Mouse (Mus musculus) ovary, postnatal 10 days (tissue): ENCODE measurements around the gene Alkbh3.
A peak's percentile ranks its signal among the peaks of the same experiment; 100 is the strongest.

ENCODE experiments used
- DNase-seq: peaks from one replicate; pipeline ENCODE4 v3.0.0; 2022; ENCODE audit warnings: low spot score

The Alkbh3 gene

DNA sequence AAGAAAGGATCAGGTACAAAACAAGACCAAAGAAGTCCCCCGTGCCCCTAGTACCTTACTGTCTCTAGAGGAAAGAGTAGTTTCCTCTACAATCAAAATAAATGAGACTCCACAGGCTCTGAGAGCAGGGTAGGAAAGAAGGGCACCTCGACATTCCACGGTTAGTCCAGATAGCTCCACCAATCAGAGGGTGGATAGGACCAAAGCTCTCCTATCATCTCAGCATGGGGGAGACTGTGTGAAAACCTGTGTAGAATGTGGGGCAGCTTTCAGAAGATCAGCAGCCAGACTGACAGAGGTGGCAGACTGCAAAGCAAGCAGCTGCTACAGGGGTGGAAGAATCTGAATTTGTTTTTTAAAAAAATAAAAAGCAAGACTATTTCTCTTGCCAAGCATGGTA is 17.8 kb downstream of the Alkbh3 start:
- DNase-seq, result no peak

DNA sequence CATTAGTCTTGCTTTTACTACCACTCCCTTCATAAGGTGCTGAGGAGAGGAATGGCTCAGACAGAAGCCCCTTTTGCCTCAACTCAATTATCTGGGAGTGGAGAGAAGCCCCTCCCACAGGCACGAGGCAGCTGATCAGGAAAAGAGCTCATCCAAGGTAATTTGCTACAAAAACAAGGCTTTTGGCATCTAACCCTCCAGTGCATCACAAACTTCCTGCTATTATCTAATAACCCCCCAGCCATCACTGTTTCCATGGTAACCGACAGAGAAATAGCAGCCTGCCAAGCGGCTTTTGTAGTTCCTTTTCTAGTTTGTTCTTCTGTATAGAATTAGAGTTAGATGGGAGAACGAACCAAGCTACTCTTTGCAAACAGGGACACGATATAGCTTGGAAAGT is 18.3 kb downstream of the Alkbh3 start:
- no peak for DNase-seq

DNA sequence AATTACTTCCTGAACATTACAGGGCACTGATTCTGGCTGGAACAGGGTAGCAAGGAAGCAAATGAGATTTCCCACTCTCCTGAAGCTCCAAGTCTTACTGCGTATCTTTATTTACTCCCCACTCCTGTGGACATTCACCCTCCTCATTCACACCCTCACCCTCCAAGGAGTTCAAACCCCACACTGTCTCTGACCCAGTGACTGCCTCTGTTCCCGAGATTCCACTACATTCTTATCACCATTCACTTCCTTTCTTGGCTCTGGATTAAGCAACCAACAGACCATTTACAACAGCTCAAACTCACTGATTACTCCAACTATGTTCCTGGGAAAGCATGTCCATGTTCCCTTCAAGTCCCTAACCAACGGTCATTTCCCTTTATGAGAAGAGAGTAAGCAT is 19.3 kb downstream of the Alkbh3 start:
- no peak for DNase-seq

DNA sequence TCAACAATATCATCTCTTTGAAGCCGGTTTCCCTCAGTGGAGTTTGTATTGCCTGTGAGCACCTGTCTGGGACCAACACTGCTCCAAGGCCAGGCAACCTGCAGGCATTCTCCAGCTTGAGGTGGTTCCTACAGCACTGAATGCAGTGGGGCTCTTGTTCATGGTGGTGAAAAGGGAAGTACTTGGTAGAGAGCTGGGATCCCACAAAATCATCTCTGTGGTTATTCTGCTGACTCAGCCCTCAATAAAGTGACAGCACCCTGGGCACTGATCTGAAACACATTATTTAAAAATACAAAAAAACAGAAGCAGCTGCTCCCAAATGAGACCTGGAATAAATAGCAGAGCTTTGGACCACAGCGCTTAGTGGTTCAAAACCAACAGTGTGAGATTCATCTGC is 22.2 kb downstream of the Alkbh3 start:
- DNase-seq, result no peak

DNA sequence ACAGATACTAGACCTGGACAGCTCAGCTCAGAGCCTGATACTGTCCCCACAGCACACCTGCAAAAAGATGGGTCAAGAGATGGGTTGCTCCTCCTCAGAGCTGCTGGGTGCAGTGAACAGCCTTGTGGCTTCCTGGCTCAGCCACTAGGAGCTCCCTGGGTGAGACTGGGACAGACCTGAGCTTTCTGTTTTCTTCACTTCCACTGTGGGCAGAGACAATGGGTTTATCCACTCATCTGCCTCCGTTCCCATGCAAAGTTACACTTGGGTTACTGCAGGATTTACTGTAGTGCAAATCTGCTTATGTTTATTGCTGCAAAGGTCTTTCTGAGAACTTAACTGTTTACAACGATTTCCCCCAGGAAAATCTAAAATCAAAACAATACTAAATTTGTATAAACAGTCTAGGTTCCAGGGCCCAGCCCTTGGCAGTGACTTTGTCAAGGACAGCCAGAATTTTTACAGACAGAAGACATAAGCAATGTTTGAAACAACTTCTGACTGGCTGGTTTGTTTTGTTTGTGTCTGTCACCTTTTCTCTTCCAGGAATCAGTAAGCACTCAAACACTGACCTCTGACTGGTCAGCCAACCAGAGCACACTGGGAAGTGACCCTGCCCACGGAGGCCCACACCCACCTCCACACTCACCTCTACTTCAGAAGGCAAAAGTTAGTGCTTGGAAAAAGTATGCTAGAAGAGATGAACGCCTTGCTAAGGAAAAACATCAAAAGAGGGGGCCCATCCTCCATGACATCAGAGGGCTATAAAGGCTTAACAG is 28.0 kb downstream of the Alkbh3 start:
- DNase-seq, result no peak

DNA sequence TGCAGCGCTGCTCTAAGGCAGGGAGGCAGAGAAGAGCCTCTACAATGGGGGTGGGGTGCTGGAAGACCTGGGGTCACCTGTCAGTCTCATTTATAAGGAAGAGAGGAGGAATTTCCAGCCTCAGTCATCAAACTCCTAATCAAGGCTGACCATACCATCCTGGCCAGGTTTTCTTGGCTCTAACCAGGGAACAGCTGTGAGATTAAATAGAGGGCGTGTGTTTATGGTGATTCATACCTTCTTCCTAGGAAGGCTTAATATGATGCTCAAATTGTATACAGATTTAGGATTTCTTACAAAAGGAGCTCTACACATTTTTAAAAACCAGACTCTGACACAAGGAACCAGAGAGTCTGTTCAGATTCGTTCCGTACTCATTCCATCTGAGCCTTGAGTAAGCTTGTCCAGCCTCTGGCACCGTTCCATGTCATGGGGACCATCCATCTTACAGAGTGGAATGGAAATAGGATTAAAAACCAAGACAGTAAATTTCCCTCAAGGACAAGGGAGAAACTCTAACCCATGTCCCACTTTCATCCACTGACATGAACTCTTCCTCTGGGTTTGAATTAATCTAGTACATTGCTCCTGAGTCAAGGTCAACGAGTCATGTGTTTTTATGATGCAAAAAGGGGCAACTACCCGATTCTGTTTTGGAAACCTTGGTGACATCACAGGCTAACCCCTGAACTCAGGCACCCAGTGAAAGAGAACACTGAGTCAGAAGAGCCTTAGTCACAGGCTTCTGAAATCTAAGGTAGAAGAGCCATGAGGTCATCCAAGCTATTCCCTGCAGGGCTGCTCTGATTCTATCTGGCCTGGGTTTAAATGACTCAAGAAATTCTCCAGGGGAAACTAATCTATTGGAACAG is 31.1 kb downstream of the Alkbh3 start:
- no peak for DNase-seq

DNA sequence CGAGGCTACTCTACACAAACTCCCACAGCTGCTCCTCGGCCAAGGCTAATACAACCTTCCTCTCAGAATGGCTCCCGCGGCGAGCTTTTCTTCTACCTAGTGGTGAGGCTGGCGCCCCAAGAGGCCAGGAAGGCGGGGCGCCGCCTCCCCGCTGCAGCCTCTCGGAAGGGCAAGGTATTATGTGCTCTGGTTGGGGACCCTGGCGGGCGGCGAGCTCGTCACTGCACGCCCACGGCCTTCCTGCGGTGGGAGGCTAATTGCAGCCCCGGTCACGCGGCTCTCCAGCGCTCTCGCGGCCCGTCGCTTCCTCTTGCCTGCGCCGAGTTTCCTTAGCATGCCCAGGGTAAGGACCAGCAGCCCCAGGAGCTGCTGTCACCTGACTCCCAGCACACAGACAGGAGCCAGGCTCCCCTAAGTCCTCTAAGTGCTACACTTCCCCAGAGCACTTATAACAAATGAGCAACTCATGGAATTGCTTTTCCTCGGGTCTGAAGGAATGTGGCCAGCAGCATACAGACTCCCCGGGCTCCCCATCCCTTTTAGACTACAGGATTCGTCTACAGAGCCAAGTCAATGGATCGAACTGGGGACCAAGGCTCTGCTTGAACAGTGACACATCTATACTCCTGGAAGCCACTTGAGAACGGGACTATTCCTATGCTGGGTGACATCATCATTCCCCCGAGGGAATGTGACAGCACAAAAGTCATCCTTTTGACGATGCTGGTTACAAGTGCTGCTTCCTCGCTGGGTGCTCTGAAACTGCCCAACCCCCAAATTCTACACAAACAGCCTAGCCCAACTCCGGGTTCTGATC is 34.0 kb downstream of the Alkbh3 start:
- no peak for DNase-seq

DNA sequence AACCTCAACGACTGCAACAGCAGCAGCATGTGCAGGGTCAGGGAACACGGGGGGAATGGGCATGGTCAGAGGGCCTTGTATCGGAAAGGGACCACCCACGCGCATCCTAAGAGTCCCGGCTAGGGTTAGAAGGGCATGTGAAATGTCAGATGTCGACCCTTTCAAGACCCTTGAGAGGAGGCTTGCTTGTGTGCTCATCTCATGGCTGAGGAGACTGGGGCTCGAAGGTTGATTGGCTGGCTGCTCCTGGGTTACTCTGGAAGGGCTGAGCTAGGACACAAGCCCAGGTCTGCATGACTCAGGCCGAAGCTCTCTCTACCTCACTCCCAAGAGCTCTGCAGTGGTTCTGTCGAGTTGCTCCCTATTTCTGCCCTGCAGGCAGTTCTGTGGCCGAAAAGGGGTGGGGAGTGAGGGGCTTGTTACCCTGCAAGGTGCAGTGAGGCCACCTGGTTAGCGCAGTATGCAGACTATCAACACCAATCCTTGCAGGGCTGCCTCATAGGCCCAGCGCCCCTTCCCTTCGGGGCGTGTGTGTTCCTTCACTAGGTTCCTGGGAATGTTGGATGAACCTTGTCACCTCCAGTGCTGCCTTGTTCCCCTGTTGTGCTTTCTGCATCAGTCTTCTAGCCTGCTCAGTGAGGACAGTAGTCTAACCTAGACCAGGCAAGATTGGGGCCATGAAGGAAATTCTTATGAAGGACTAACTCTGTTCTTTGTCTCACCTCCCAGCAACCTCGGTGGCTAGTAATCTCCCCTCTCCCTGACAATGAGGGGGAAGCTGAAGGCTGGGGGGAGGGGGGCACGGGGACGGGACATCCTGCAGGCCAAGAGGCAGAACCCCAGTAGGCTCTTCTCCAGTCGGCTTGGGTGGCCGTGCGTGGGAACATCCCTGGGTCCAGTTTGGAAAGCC is 34.8 kb downstream of the Alkbh3 start:
- DNase-seq, result no peak

DNA sequence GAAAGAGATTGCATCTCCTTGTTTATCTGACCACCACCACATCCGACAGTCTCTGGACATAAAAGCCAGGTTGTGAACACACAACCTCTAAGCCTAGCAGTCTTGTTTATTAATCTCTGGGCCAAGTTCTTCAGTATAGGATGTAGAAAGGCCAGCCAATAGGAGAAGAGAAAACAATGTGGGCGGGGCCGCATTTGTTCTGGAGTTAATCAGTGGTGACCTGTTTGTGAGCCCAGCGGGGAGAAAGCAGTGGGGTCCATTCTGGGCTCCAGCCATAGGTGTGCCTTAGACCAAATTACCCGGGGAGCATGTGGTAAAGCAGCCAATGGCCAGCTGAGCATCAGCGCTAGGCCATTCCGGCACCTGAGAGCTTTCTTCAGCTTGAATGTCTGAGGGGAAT is 35.6 kb downstream of the Alkbh3 start:
- DNase-seq, result no peak

DNA sequence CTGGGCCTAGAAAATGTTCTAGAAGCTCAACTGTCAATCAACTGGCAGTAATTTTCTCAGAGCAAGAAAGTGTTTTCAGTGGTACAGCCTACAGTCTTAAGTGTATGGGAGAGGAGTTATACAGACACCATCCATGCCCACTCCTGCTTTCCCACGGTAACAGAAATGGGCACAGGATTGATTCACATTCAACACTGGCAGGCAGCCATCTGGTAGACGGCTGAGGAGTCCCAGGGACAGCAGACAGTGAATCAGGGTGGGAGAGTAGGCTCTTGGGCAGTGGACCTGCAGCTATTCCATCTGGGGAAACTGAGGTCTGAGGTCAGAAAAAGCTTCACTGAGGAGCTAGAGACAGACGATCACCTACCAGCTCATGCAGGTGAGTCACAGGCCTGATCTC is 39.0 kb downstream of the Alkbh3 start:
- DNase-seq, result no peak

DNA sequence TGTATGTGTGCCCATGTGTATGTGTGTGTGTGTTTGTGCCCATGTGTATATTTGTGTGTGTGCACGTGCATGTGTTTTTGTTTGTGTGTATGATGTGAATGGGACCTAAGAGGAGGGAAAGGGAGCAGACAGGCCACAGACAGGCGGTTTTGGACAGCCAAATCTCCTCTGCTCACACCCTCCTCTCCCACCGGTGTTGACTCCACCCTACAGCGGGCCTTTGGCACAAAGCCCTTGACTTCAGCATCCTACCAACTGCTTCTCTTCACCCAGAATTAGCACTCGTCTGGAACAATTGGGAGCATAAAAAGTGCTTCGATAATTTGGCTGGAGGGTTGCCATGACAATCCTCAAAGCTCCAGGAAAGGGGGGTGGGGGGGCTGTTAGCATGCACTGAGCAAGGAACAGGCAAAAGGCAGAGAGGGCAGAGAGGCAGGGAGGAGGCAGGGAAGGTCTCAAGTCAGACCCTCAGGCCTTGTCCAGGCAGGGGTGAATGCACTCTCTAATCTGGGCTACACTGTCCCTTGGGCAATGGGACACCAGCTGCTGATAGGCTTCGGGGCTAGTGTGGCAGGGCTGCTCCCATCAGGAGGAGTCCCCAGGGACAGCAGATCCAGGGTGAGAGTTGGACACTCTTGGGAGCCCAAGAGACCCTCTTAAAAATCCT is 46.0 kb downstream of the Alkbh3 start:
- no peak for DNase-seq

DNA sequence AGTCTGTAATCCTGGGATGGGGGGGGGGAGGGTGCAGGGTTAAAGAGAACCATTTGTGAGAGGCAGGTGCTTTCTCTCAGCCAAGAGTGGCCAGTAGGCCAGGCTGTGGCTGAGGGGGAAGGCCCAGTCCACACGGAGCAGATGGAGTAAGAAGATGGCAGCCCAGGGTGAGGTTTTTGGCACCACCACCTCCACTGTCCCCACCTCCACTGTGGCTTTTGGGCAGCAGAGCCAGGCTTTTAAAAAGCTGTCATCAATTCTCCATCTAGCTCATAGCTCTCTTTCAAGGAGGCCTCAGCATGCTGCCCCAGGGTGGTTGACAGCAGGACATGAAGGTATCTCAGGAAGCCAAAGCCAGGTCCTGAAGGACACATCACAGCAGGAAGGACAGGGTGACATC is 46.8 kb downstream of the Alkbh3 start:
- no peak for DNase-seq

DNA sequence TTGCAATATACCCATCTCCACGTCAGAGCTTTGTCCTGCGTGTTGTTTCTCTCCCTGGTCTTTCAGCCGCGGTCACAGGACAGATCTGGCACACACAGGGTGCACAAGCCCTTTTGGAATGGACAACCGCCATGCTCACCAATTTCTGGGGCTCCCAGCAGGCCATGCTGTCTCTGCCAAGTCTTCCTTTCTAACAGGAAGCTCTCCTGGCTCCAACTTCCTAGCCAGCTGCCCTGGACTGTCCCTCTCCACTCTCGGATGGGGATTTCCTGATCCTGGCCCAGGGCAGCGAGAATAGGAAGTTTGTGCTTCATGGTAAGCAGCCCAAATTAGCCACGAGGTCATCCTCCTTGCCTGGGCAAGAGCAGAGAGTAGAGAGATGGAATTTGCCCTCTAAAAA is 48.9 kb downstream of the Alkbh3 start:
- DNase-seq, result no peak

DNA sequence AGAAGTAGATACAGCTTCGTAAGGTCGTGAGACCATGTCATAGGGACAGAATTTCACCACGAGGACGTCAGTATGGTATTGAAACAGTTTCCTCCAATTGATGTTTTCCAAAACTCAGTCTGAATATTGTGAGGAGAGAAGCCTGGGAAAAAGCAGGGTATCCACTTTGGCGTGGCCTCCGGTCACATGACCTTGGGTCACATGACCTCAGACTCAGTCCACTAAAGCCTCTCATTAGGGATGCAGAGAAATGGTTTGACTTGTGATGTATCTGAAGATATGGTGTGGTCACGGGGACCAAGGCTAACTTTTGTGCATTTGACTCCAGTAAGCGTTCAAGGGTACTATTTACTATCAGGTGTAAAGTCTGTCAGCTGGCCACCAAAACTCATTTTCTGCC is 51.3 kb downstream of the Alkbh3 start:
- no peak for DNase-seq

DNA sequence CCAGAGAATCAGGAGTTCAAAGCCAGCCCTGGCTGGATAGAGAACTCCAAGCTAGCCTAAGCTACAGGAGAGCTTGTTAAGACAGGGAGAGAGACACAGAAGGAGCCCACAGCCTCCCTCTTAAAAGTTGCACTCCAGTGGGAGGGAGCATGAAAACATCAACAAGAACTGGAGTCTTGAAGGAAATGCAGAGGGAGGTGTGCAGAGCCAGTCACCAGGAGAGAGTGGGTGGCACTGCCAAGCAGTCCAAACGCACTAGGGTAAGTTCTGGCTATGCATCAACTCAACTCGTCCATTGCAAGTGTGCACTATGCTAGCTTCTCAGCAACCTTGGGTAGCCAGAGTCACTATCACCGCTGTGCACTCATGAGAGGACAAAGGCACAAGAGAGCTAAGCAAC is 52.4 kb downstream of the Alkbh3 start:
- DNase-seq, result no peak

DNA sequence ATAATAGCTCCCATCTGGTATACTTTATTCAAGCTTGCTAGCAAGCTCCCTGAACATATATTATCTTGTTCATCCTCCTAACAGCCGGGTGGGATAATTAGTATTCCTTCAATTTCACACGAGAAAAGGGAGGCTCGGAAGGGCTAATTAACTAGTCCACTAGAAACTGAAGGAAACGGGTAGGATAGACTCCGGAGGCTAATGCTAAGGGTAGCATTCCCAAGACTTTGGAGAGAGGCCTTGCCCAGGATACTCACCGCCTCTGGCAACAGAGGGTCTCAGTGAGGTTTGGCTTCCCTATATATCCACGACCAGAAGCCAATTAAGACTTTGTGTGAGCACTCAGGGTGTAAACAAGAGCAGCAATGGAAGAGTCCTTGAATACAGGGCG is 52.8 kb downstream of the Alkbh3 start:
- no peak for DNase-seq

DNA sequence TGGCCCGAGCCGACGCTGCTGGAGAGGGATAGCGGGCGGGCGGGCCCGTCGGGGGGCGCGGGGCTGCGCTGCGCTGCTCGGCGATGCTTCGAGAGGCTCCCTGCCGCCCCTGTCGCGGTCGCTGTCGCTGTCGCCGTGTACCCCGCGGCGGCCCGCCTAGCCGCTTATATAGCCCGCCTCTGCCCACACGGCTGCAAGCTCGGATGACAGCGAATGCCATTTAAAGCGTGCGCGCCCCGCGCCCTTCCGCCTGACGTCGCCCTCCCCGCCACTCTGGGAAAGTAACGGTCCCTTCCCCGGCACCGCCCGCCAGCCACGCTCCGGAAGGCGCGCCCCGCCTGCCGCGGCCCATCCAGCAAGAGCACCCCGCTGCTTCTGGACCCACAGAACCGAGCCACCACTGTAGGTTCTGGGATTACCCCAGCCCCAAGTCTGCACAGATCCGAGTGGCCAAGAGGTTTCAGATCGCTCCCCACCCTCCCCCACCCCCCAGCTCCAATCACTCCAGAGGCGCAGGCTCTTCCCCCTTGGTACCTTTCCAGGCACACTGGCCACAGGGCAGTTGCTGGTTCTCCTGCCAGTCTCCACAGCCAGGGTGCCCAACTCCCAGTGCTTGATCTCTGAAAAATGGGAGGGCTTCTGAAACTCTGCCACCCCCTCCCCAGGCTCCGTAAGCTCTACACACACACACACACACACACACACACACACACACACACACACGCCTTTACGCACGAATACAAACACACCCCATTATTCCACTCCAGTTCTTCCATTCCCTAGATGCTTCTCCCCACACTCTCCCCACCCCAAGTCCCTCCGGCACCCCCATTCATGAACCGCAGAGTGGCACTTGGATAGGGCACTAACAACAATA is 53.5 kb downstream of the Alkbh3 start, which contains the start of gene Gm13889:
Gene Gm13889, minus strand, starts transcription at position 294 of the 877 bp plus-strand sequence.
- DNase-seq, result peak; percentile 31

DNA sequence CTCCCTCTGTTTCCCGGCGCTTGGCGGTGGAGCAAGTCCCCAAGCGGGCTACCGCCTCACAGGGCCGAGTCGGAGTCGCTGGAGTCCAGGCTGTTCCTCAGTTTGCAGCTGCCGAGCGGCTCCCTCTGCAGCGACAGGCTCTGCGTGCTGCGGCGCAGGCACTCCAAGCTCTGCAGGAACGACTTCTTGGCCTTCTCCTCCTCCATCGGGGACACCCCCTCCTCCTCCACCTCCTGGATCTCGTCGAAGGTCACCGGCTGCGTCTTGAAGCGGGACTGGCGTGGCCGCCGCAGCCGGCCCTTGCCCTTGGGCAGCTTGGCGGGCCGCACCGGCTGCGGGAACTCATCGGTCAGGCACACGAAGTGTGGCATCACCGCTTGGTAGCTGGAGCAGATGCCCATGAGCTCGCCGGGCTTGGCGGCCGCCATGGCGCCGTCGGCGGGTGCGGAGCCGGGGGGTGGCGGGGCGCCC is 54.2 kb downstream of the Alkbh3 start:
- DNase-seq, result peak; percentile 54

DNA sequence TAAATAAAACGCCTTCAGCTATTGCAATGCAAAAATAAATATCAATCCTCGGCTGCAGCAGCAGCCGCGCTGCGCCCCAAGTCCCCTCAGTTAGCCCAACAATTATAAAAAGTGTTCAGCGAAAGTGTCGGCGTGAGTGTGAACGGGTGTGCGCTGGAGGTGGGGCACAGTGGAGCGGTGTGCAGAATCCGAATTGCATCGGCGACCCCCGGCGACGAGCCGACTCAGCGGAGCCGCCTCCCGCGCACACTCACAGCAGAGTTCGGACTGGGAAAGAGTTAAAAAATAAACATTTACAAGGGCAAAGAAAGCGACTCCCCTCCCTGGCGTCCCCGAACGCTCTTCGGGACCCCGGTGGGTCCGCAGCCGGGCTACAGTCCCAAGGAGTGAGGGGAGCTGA is 54.7 kb downstream of the Alkbh3 start:
- DNase-seq, result no peak
